ENCODE assay signal across 8 mouse cellular contexts in the genomic region with DNA sequence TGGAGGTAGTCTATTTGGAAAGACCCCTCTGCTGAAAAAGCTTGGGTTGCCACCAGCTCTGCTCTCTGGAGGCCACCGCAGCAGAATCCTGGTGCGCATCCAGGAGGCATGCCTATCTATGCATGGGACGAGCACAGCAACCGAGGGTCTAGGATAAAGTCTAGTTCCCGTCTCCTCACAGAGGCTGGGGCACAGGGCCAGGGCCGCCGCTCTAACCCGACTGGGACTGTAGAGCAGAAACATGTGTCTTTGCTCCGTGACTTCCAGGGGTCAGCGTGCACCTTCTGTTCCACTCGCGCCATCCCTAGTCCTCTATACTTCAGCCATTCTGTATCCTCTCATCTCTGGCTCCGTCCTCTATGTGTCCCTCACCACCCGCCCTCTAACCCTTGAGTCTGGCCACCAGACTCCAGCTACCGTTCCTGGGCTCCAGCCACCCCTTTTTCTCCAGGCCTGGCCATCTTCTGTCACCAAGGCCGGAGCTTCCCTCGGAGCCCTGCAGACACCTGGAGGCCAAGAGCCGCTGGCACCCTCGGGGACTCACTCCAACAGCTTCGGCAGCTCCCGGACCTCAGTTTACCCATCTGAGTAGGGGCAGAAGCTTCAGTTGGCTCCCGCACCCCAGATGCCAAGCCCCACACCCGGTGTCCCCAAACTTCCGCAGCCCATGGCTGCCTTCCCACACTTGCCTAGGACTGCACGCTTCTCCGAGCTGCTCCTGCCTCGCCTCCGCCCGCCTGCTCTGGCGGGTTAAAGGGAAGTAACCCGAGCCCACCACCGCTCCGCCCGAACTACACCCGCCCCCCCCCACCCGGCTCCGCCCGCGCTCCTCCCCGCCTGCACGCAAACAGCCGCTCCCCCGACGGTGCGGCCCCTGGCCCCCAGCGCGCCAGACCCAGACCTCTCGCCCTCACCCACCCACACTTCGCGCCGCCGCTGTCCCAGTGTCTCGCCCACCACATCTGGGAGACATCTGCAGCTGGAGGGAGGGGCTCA. TPM values are rescaled to one million over a fixed set of nuclear protein-coding genes. Genes with fewer than 3 reads are reported as not detected.
DNase-seq lines count a peak whose midpoint lies in the region; ATAC-seq and TF ChIP-seq lines count a peak whose summit lies in the region.

No protein-coding gene starts in this region.

- H3K79me2 ChIP-seq in C2C12 (ENCODE audit: control insufficient read depth, insufficient read depth): peaks cover 34% of the 10 kb centered on the region

- no peak overlapping the region for H3K9ac ChIP-seq in forebrain, postnatal 0 days
- 0 out of 2 replicates have a peak overlapping the region, but pooled peaks have one; percentile 24 for H3K9ac ChIP-seq in hindbrain, embryonic 14.5 days
- H3K9ac ChIP-seq in lung, embryonic 16.5 days (ENCODE audit: low read length): peak overlapping the region; percentile 66

- peak overlapping the region; percentile 47 for H3K4me2 ChIP-seq in forebrain, postnatal 0 days (ENCODE audit: low read depth)
- H3K4me2 ChIP-seq in hindbrain, embryonic 14.5 days (replicated peaks): peak overlapping the region; percentile 48
- H3K4me2 ChIP-seq in lung, embryonic 16.5 days (ENCODE audit: low read depth, low read length): peak overlapping the region; percentile 74

- H3ac ChIP-seq in C2C12 (ENCODE audit: control insufficient read depth, insufficient read length, low read depth): peak overlapping the region; percentile 47

- no peaks in the 10 kb centered on the region for H3K27me3 ChIP-seq in C2C12 (ENCODE audit: control insufficient read depth, insufficient read depth, insufficient read length)
- H3K27me3 ChIP-seq in forebrain, postnatal 0 days (ENCODE audit: insufficient read depth, low read length): 0 out of 2 replicates have a peak, but pooled peaks cover 3% of the 10 kb centered on the region
- peaks cover 30% of the 10 kb centered on the region for H3K27me3 ChIP-seq in hindbrain, embryonic 14.5 days (ENCODE audit: control insufficient read depth, insufficient read depth, low read length)
- H3K27me3 ChIP-seq in lung, embryonic 16.5 days (ENCODE audit: control insufficient read depth, insufficient read depth, low read depth, low read length): peaks cover 10% of the 10 kb centered on the region
- no peaks in the 10 kb centered on the region for H3K27me3 ChIP-seq in small intestine, adult 2 months (ENCODE audit: control insufficient read depth, insufficient read depth, low read length)

- no peaks in the 10 kb centered on the region for H3K4me1 ChIP-seq in forebrain, postnatal 0 days (ENCODE audit: insufficient read depth)
- H3K4me1 ChIP-seq in hindbrain, embryonic 14.5 days (replicated peaks; ENCODE audit: control insufficient read depth, insufficient read depth, low read length): no peaks in the 10 kb centered on the region
- no peaks in the 10 kb centered on the region for H3K4me1 ChIP-seq in lung, embryonic 16.5 days (replicated peaks; ENCODE audit: control insufficient read depth, insufficient read depth, low read length)
- H3K4me1 ChIP-seq in small intestine, adult 2 months (ENCODE audit: control insufficient read depth, insufficient read depth, insufficient read length, low read length): peaks cover 22% of the 10 kb centered on the region

- no peak for TF ChIP-seq CTCF in C2C12 (IDR thresholded peaks at IDR 0.05; ENCODE audit: control insufficient read depth, insufficient read depth, insufficient read length)
- no peak for TF ChIP-seq CTCF in forebrain, postnatal 0 days (IDR thresholded peaks at IDR 0.05; ENCODE audit: low read depth)
- TF ChIP-seq CTCF in small intestine, adult 2 months (IDR thresholded peaks at IDR 0.05; ENCODE audit: extremely low read depth, insufficient read length, insufficient replicate concordance, low read depth, low read length): no peak

- DNase-seq in Muller cell, postnatal 12 days (ENCODE audit: inconsistent ontology term): peak; percentile 29
- DNase-seq in forebrain, postnatal 0 days: no peak
- no peak for DNase-seq in hindbrain, embryonic 14.5 days (ENCODE audit: low spot score)
- DNase-seq in cerebellum, postnatal 36 days: no peak
- no peak for DNase-seq in cerebellum, adult 11-12 months

- H3K9me3 ChIP-seq in forebrain, postnatal 0 days (ENCODE audit: low read length): no peaks in the 10 kb centered on the region
- no peaks in the 10 kb centered on the region for H3K9me3 ChIP-seq in hindbrain, embryonic 14.5 days (ENCODE audit: control insufficient read depth, low read length)
- H3K9me3 ChIP-seq in lung, embryonic 16.5 days (ENCODE audit: control insufficient read depth, low read length): no peaks in the 10 kb centered on the region

- H3K79me3 ChIP-seq in C2C12 (ENCODE audit: low read depth): peaks cover 19% of the 10 kb centered on the region

- peak overlapping the region; percentile 43 for H3K4me3 ChIP-seq in C2C12 (ENCODE audit: insufficient read depth, poor library complexity, severe bottlenecking)
- H3K4me3 ChIP-seq in forebrain, postnatal 0 days (ENCODE audit: low read depth, low read length): peak overlapping the region; percentile 20
- H3K4me3 ChIP-seq in hindbrain, embryonic 14.5 days (replicated peaks; ENCODE audit: low read length): peak overlapping the region; percentile 22
- peak overlapping the region; percentile 51 for H3K4me3 ChIP-seq in lung, embryonic 16.5 days (ENCODE audit: low read length)
- peak overlapping the region; percentile 78 for H3K4me3 ChIP-seq in small intestine, adult 2 months (ENCODE audit: low read depth, low read length)

- H3K36me3 ChIP-seq in C2C12 (ENCODE audit: control insufficient read depth, insufficient read depth): no peaks in the 10 kb centered on the region
- no peaks in the 10 kb centered on the region for H3K36me3 ChIP-seq in forebrain, postnatal 0 days (ENCODE audit: insufficient read depth)
- no peaks in the 10 kb centered on the region for H3K36me3 ChIP-seq in hindbrain, embryonic 14.5 days (replicated peaks; ENCODE audit: control insufficient read depth, insufficient read depth)
- H3K36me3 ChIP-seq in lung, embryonic 16.5 days (ENCODE audit: control insufficient read depth, insufficient read depth, low read length): no peaks in the 10 kb centered on the region
- no peaks in the 10 kb centered on the region for H3K36me3 ChIP-seq in small intestine, adult 2 months (ENCODE audit: control insufficient read depth, insufficient read depth, low read length)

- no peak for ATAC-seq in forebrain, postnatal 0 days
- no peak for ATAC-seq in hindbrain, embryonic 14.5 days (ENCODE audit: low FRiP score)
- peak; percentile 86 for ATAC-seq in lung, embryonic 16.5 days (ENCODE audit: low read depth)

- peak; percentile 60; the same call in 1 of the 2 replicates for TF ChIP-seq POLR2A in small intestine, adult 2 months (IDR thresholded peaks at IDR 0.05; ENCODE audit: low read depth, low read length)

- no peak overlapping the region for H3K27ac ChIP-seq in forebrain, postnatal 0 days (ENCODE audit: low read depth, low read length)
- H3K27ac ChIP-seq in hindbrain, embryonic 14.5 days: no peak overlapping the region
- H3K27ac ChIP-seq in lung, embryonic 16.5 days (ENCODE audit: low read length): no peak overlapping the region
- peak overlapping the region; percentile 43 for H3K27ac ChIP-seq in small intestine, adult 2 months (ENCODE audit: insufficient read depth, low read depth, low read length)

- 13% methylated on average over 51 of the region's 53 CpGs for WGBS in forebrain, postnatal 0 days
- WGBS in hindbrain, embryonic 14.5 days: 12% methylated on average over 52 of the region's 53 CpGs
- 6% methylated on average over 49 of the region's 53 CpGs for whole genome bisulfite sequencing in lung, embryonic 16.5 days
- WGBS in small intestine, adult 2 months: 12% methylated on average over 53 of the region's 53 CpGs

TF ChIP-seq in C2C12, 6 proteins besides CTCF, POLR2A, EP300 and RAD21:
- TF ChIP-seq MYOG (IDR thresholded peaks at IDR 0.05; ENCODE audit: control insufficient read depth, extremely low read depth, insufficient read length) (no peak), FOSL1 (IDR thresholded peaks at IDR 0.05; ENCODE audit: insufficient read depth, low read length, poor library complexity, severe bottlenecking) (no peak), USF1 (IDR thresholded peaks at IDR 0.05; ENCODE audit: low read depth) (no peak), CEBPB (IDR thresholded peaks at IDR 0.05; ENCODE audit: low read depth) (no peak), MAX (IDR thresholded peaks at IDR 0.05) (no peak), MYOD1 (IDR thresholded peaks at IDR 0.05; ENCODE audit: control insufficient read depth, insufficient read length, low read depth) (no peak)

RNA-seq across cellular contexts. Expression of gene Anpep, which starts 13.1 kb away (rescaled TPM):
- polyA plus RNA-seq in C2C12 (2012; fragmentation: generic; extraction: Trizol): 26.5 TPM
- 3.4 and 5.8 TPM in 2 replicates for total RNA-seq in forebrain, postnatal 0 days (2014; rRNA removed)
- 3.7 and 4.7 TPM in 2 replicates for polyA plus RNA-seq in forebrain, postnatal 0 days (2015; fragmentation: Nextera tagmentation; extraction: Ambion mirVana)
- 4.2 and 6.6 TPM in 2 replicates for polyA plus RNA-seq in hindbrain, embryonic 14.5 days (2014; fragmentation: Nextera tagmentation; extraction: Ambion mirVana)
- 7.4 and 9.7 TPM in 2 replicates for polyA plus RNA-seq in lung, embryonic 16.5 days (2015; fragmentation: Nextera tagmentation; extraction: Ambion mirVana)
- polyA plus RNA-seq in small intestine, adult 2 months (2012; rRNA removed): 1,432 and 7,549 TPM in 2 replicates

RNA-seq across cellular contexts. Expression of gene Mesp2, which starts 37.2 kb away (rescaled TPM):
- polyA plus RNA-seq in C2C12 (2012; fragmentation: generic; extraction: Trizol): 0.07 TPM
- 0.77 and 1.00 TPM in 2 replicates for total RNA-seq in forebrain, postnatal 0 days (2014; rRNA removed)
- 2.1 TPM in 2 replicates for polyA plus RNA-seq in forebrain, postnatal 0 days (2015; fragmentation: Nextera tagmentation; extraction: Ambion mirVana)
- polyA plus RNA-seq in hindbrain, embryonic 14.5 days (2014; fragmentation: Nextera tagmentation; extraction: Ambion mirVana): 1.3 and 1.4 TPM in 2 replicates
- polyA plus RNA-seq in lung, embryonic 16.5 days (2015; fragmentation: Nextera tagmentation; extraction: Ambion mirVana): 0.45 and 0.87 TPM in 2 replicates
- 0.33 TPM in 2 replicates for polyA plus RNA-seq in small intestine, adult 2 months (2012; rRNA removed)

RNA-seq across cellular contexts. Expression of gene Mesp1, which starts 54.2 kb away (rescaled TPM):
- 0.02 TPM for polyA plus RNA-seq in C2C12 (2012; fragmentation: generic; extraction: Trizol)
- 0.23 and 1.6 TPM in 2 replicates for total RNA-seq in forebrain, postnatal 0 days (2014; rRNA removed)
- 0.77 and 1.1 TPM in 2 replicates for polyA plus RNA-seq in forebrain, postnatal 0 days (2015; fragmentation: Nextera tagmentation; extraction: Ambion mirVana)
- polyA plus RNA-seq in hindbrain, embryonic 14.5 days (2014; fragmentation: Nextera tagmentation; extraction: Ambion mirVana): 0.16 TPM in 1 of 2 replicates, not detected in the other
- 0.21 TPM in 1 of 2 replicates, not detected in the other for polyA plus RNA-seq in lung, embryonic 16.5 days (2015; fragmentation: Nextera tagmentation; extraction: Ambion mirVana)
- 0.28 and 1.2 TPM in 2 replicates for polyA plus RNA-seq in small intestine, adult 2 months (2012; rRNA removed)

Comparison
In these comparisons a context has a peak if more than half of its experiments do, and no peak if none do; other contexts are left out.
1. H3K4me3 ChIP-seq: peak in every context shown above with its lines; median percentile 78 in small intestine, adult 2 months; 51 in lung, embryonic 16.5 days; 43 in C2C12; 22 in hindbrain, embryonic 14.5 days; 20 in forebrain, postnatal 0 days.
2. RNA of gene Anpep, which starts 13.1 kb away (polyA plus RNA-seq): 1,432 to 7,549 TPM in small intestine, adult 2 months; 26.5 TPM in C2C12 (single experiment), 7.4 to 9.7 TPM in lung, embryonic 16.5 days, 4.2 to 6.6 TPM in hindbrain, embryonic 14.5 days and 3.7 to 4.7 TPM in forebrain, postnatal 0 days; every median in the first group is over 10 times any median in the second.
3. Peak in every context shown above with its lines, with median percentiles within 50 percentile points of each other: H3K4me2 ChIP-seq.